Mouse (Mus musculus) forebrain, postnatal 0 days (tissue): ENCODE data around the gene Gm20708. TPM values are rescaled to one million over a fixed set of nuclear protein-coding genes. Genes with fewer than 3 reads are reported as not detected.
"Not testable (repeated sequence)": the region's sequence is repeated elsewhere in the genome, so short reads cannot be mapped to it uniquely, and the experiment has no call there.

Experiments
- ATAC-seq: fragments of 200-750 bp; cut with Nextera tagmentation; 2 replicates; pipeline ENCODE4 v1.8.0; 2017; ENCODE audit warnings: mild to moderate bottlenecking, moderate library complexity
- DNase-seq: peaks from one replicate; pipeline ENCODE4 v3.0.0-alpha.2; 2015
- H3K27ac ChIP-seq: fragments of 300-500 bp; sonication (generic); 2 replicates; pipeline ENCODE4 v1.5.1; 2014; ENCODE audit warnings: low read depth, mild to moderate bottlenecking, antibody characterized with exemption, low read length, moderate library complexity, mixed read lengths
- H3K27me3 ChIP-seq: fragments of 300-500 bp; sonication (generic); 2 replicates; pipeline ENCODE4 v1.6.1; 2014; ENCODE audit warnings: mild to moderate bottlenecking, low read length, mixed read lengths; ENCODE audit not compliant: insufficient read depth
- H3K36me3 ChIP-seq: fragments of 300-500 bp; sonication (generic); 2 replicates; pipeline ENCODE4 v1.6.1; 2014; ENCODE audit warnings: mild to moderate bottlenecking, moderate library complexity; ENCODE audit not compliant: insufficient read depth
- H3K4me1 ChIP-seq: fragments of 300-500 bp; sonication (generic); 2 replicates; pipeline ENCODE4 v1.6.1; 2014; ENCODE audit warnings: antibody characterized with exemption; ENCODE audit not compliant: insufficient read depth
- H3K4me2 ChIP-seq: fragments of 300-500 bp; sonication (generic); 2 replicates; pipeline ENCODE4 v1.6.1; 2014; ENCODE audit warnings: low read depth, mild to moderate bottlenecking, moderate library complexity
- H3K4me3 ChIP-seq: fragments of 300-500 bp; sonication (generic); 2 replicates; pipeline ENCODE4 v1.5.1; 2014; ENCODE audit warnings: low read depth, low read length, mixed read lengths
- H3K9ac ChIP-seq: fragments of 300-500 bp; sonication (generic); 2 replicates; pipeline ENCODE4 v1.6.1; 2014; ENCODE audit warnings: mild to moderate bottlenecking
- H3K9me3 ChIP-seq: fragments of 300-500 bp; sonication (generic); 2 replicates; pipeline ENCODE4 v1.6.1; 2016; ENCODE audit warnings: low read length
- CTCF ChIP-seq: sonication (generic); IDR thresholded peaks from 2 replicates; pipeline ENCODE4 v1.5.1; 2016; ENCODE audit warnings: antibody characterized with exemption, control low read depth, low read depth
- WGBS: fragments of 180-500 bp; shearing (Covaris S2); extraction: QIAGEN DNeasy Blood & Tissue Kit; methylation state at CpG from one replicate; pipeline ENCODE4 v1.1.7; 2014; 5-methylcytosine and 5-hydroxymethylcytosine counted together
- polyA plus RNA-seq: library from polyadenylated mRNA; unstranded; fragments of >200 nt; fragmentation: Nextera tagmentation; extraction: Ambion mirVana; gene quantifications from 2 replicates; pipeline ENCODE4 v1.2.1, GENCODE M21; 2015
- total RNA-seq: library from RNA; depleted of rRNA; stranded (reverse); fragments of >200 nt; gene quantifications from 2 replicates; pipeline ENCODE4 v1.2.3, GENCODE M21; 2014

Gm20708 gene
- total and polyA plus RNA-seq, 2 experiments from 2014 or later = 1.1 to 2.0 TPM

GRCm38 (mm10) chr11:117786294-117786693, 23.2 kb upstream of the Gm20708 start:
- Histone ChIP-seq H3K4me1 (no peaks in the 10 kb centered on the region), H3K4me3 (no peak overlapping the region), H3K9ac (no peak overlapping the region), H3K4me2 (no peak overlapping the region), H3K36me3 (no peaks in the 10 kb centered on the region), H3K27me3 (peaks cover 4% of the 10 kb centered on the region; the same call in 1 of the 2 replicates), H3K9me3 (no peaks in the 10 kb centered on the region), H3K27ac (no peak overlapping the region)
- WGBS = 9% methylated on average over 10 of the region's 10 CpGs
- no peak for ATAC-seq
- no peak for DNase-seq
- peak; percentile 68 for TF ChIP-seq CTCF

DNA sequence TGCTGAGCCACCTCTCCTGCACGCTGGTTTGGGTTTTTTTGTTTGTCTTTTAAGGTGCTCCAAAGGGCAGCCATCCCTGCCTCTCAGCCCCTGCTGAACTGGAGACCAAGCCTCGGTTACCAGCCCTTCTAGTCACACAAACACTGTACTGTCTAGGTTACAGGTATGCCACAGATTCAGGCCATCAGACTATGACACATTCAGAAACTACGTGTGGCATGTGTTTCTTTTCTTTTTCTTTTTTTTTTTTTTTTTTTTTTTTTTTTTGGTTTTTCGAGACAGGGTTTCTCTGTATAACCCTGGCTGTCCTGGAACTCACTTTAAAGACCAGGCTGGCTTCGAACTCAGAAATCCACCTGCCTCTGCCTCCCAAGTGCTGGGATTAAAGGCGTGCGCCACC, 21.0 kb upstream of the Gm20708 start:
- H3K4me3 ChIP-seq = not testable (repeated sequence)

GRCm38 (mm10) chr11:117790286-117790685, 19.2 kb upstream of the Gm20708 start:
- ATAC-seq = peak; percentile 56
- DNase-seq = peak; percentile 60
- Histone ChIP-seq H3K27ac (no peak overlapping the region), H3K9ac (no peak overlapping the region), H3K9me3 (no peaks in the 10 kb centered on the region), H3K4me2 (no peak overlapping the region), H3K27me3 (no peaks in the 10 kb centered on the region), H3K4me3 (no peak overlapping the region), H3K36me3 (no peaks in the 10 kb centered on the region), H3K4me1 (no peaks in the 10 kb centered on the region)
- 12% methylated on average over 14 of the region's 14 CpGs for WGBS
- peak; percentile 75 for TF ChIP-seq CTCF

More for the DNA sequence above, 21.0 kb upstream of the Gm20708 start:
- not testable (repeated sequence) for H3K4me2 ChIP-seq, H3K4me1 ChIP-seq, H3K9me3 ChIP-seq, H3K27me3 ChIP-seq, ATAC-seq, H3K9ac ChIP-seq, H3K36me3 ChIP-seq, DNase-seq, H3K27ac ChIP-seq
- WGBS = 83% methylated on average over 7 of the region's 7 CpGs

DNA sequence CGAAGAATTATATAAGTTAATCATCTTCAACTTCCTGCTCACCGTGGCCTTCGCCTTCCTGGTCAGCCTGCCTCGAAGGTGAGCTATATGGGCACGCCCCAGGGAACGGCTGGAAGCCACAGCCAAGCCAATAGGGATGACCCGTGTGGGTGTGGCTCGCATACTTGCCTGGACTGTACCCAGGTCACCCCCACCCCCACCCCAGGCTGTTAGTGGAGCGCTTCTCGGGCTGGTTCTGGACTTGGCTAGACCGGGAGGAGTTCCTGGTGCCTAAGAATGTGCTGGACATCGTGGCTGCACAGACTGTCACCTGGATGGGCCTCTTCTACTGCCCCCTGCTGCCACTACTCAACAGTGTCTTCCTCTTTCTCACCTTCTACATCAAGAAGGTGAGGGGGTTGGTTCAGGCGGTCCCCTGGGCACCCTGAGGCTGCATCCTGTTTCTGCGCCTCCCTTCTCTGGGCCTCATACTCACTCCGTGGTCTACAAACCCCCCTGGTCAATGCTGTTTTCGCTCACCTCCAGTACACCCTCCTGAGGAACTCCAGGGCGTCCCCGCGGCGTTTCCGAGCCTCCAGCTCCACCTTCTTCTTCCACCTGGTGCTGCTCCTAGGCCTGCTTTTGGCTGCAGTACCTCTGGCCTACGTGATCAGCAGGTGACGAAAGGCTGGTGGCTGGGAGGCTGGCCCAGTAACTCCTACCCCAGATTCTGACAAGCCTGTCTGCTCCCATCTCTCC, 18.6 kb upstream of the Gm20708 start:
- Histone ChIP-seq H3K9ac (no peak overlapping the region), H3K4me3 (no peak overlapping the region), H3K9me3 (no peaks in the 10 kb centered on the region), H3K27ac (no peak overlapping the region), H3K36me3 (no peaks in the 10 kb centered on the region), H3K27me3 (no peaks in the 10 kb centered on the region), H3K4me2 (no peak overlapping the region), H3K4me1 (no peaks in the 10 kb centered on the region)
- WGBS = 45% methylated on average over 23 of the region's 23 CpGs
- no peak for ATAC-seq
- TF ChIP-seq CTCF = no peak
- no peak for DNase-seq

DNA sequence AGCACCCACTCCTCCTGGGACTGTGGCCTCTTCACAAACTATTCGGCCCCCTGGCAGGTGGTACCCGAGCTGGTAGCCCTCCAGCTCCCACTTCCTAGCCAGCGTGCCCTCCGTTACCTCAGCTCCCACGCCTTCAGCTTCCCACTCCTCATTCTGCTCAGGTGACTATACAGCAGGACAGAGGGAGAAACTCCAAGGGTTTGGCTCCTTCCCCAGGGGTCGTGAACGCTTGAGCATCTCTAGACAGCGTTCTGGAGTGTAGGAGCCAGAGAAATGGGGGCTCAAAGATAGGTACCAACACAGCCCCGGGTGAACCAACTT, 18.1 kb upstream of the Gm20708 start:
- H3K4me1 ChIP-seq = no peaks in the 10 kb centered on the region
- TF ChIP-seq CTCF = no peak
- H3K4me2 ChIP-seq = no peak overlapping the region
- H3K27ac ChIP-seq = no peak overlapping the region
- DNase-seq (no peak), ATAC-seq (no peak)
- WGBS = 92% methylated on average over 9 of the region's 9 CpGs
- no peak overlapping the region for H3K4me3 ChIP-seq
- no peaks in the 10 kb centered on the region for H3K9me3 ChIP-seq
- no peaks in the 10 kb centered on the region for H3K27me3 ChIP-seq
- no peaks in the 10 kb centered on the region for H3K36me3 ChIP-seq
- H3K9ac ChIP-seq = no peak overlapping the region

GRCm38 (mm10) chr11:117792281-117792888, 17.1 kb upstream of the Gm20708 start:
- Histone ChIP-seq H3K9ac (no peak overlapping the region), H3K36me3 (no peaks in the 10 kb centered on the region), H3K4me1 (no peaks in the 10 kb centered on the region), H3K4me2 (no peak overlapping the region), H3K27me3 (no peaks in the 10 kb centered on the region), H3K4me3 (no peak overlapping the region), H3K9me3 (no peaks in the 10 kb centered on the region), H3K27ac (no peak overlapping the region)
- DNase-seq (no peak), ATAC-seq (no peak)
- TF ChIP-seq CTCF = no peak
- WGBS = 10% methylated on average over 22 of the region's 22 CpGs

DNA sequence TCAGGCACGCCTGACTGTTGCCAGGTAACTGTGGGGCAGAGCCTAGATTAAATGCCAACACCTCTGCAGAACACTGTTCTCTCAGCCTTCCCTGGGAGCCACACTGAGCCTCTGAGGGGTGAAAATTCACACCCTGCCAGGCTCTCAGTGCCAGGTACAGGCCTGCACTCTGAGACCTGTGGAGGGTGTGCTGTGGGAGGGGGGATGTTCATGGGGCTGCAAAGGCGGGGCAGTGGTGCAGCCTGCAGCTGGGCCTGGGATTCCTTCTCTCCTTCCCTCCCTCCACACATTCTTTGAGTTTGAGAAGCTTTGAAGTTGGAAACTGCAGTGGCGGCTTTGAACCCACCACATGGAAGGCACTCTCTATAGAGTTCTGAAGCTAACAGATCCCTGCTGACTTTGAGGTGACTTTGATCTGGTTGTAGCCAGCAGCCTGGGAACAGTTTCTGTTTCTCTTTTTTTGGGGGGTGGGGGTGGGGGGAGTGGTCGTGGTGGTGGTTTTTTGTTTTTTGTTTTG, 15.4 kb upstream of the Gm20708 start:
- ATAC-seq (no peak), DNase-seq (no peak)
- Histone ChIP-seq H3K9me3 (no peaks in the 10 kb centered on the region), H3K27me3 (no peaks in the 10 kb centered on the region), H3K4me2 (no peak overlapping the region), H3K36me3 (no peaks in the 10 kb centered on the region), H3K9ac (no peak overlapping the region), H3K4me3 (no peak overlapping the region), H3K4me1 (no peaks in the 10 kb centered on the region), H3K27ac (no peak overlapping the region)
- whole genome bisulfite sequencing = 59% methylated on average over 4 of the region's 4 CpGs
- TF ChIP-seq CTCF = no peak
